Mouse (Mus musculus): ENCODE measurements around the gene Pla2g6.

- TF ChIP-seq CTCF (IDR thresholded peaks at IDR 0.05; ENCODE audit: control insufficient read depth, insufficient read depth, low read length) = no peak
- TF ChIP-seq POLR2A (IDR thresholded peaks at IDR 0.05; ENCODE audit: borderline replicate concordance, control insufficient read depth, low read depth, low read length) = no peak
Measured at GRCm38 (mm10) chr15:79351331-79351767, 23.2 kb upstream of the Pla2g6 start.
